Mouse (Mus musculus): ENCODE measurements at regions not wholly inside any gene's neighbourhood (a gene's known extent, or its start where the extent isn't known, plus 50 kb on each side); places are given as distances from the start of the nearest gene placed in this dataset.

- no peak for TF ChIP-seq CTCF (IDR thresholded peaks at IDR 0.05; ENCODE audit: extremely low read depth, insufficient read depth, low read length)
- no peak for TF ChIP-seq POLR2A (IDR thresholded peaks at IDR 0.05; ENCODE audit: extremely low read depth, insufficient read depth, low read length)
Measured at GRCm38 (mm10) chr13:107889588-107889984, 154.7 kb upstream of the Smim15 start.

All from cortical plate, adult 2 months (tissue).